Mouse (Mus musculus) neural tube, embryonic 12.5 days (tissue): ENCODE data around the gene Bcl7c. TPM values are rescaled to one million over a fixed set of nuclear protein-coding genes. Genes with fewer than 3 reads are reported as not detected.
A peak's percentile ranks its signal among the peaks of the same experiment; 100 is the strongest.
"Not testable (repeated sequence)": the region's sequence is repeated elsewhere in the genome, so short reads cannot be mapped to it uniquely, and the experiment has no call there.

Experiments
- ATAC-seq: fragments of 200-750 bp; cut with Nextera tagmentation; 2 replicates; pipeline ENCODE4 v1.8.0; 2017; ENCODE audit warnings: low read depth, mild to moderate bottlenecking, moderate TSS enrichment, moderate library complexity; ENCODE audit not compliant: low FRiP score
- H3K27ac ChIP-seq: fragments of 300-500 bp; sonication (generic); 2 replicates; pipeline ENCODE4 v1.5.1; 2016
- H3K27me3 ChIP-seq: fragments of 300-500 bp; sonication (generic); replicated peaks from 2 replicates; pipeline ENCODE4 v1.6.1; 2016; ENCODE audit warnings: mild to moderate bottlenecking
- H3K36me3 ChIP-seq: fragments of 300-500 bp; sonication (generic); 2 replicates; pipeline ENCODE4 v1.6.1; 2016; ENCODE audit warnings: mild to moderate bottlenecking
- H3K4me1 ChIP-seq: fragments of 300-500 bp; sonication (generic); 2 replicates; pipeline ENCODE4 v1.6.1; 2016
- H3K4me2 ChIP-seq: fragments of 300-500 bp; sonication (generic); replicated peaks from 2 replicates; pipeline ENCODE4 v1.6.1; 2016; ENCODE audit warnings: mild to moderate bottlenecking
- H3K4me3 ChIP-seq: fragments of 300-500 bp; sonication (generic); 2 replicates; pipeline ENCODE4 v1.5.1; 2016
- H3K9ac ChIP-seq: fragments of 300-500 bp; sonication (generic); 2 replicates; pipeline ENCODE4 v1.6.1; 2016; ENCODE audit warnings: mild to moderate bottlenecking
- H3K9me3 ChIP-seq: fragments of 300-500 bp; sonication (generic); 2 replicates; pipeline ENCODE4 v1.6.1; 2016; ENCODE audit warnings: mild to moderate bottlenecking
- WGBS: fragments of 180-500 bp; shearing (Covaris S2); methylation state at CpG from one replicate; pipeline ENCODE4 v1.1.7; 2016; 5-methylcytosine and 5-hydroxymethylcytosine counted together
- polyA plus RNA-seq: library from polyadenylated mRNA; unstranded; fragments of >200 nt; fragmentation: Nextera tagmentation; extraction: Ambion mirVana; gene quantifications from 2 replicates; pipeline ENCODE4 v1.2.1, GENCODE M21; 2016

The Bcl7c gene
- polyA plus RNA-seq, 1 experiment from 2014 or later: 71.1 TPM

DNA sequence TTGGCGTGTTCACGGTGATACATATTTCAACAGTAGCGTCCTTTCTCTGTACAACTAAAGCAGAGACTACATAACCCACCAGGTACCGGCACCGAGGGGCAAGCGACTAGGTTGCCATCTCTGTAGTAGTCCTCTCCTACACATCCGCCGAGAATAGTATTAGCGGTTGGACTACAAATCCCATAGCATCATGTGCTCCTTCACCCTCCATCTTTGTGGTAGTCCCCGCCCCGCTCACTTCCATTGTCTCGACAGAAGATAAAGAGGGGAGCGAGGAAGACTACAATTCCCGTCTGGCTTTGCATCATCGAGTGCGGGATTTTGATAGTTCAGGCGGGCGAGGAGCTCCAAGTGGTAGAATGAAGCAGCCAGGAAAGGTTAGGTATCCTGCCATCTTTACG is 36.5 kb upstream of the Bcl7c start:
- under 1% methylated on average over 19 of the region's 19 CpGs for WGBS
- peak; percentile 89 for ATAC-seq

DNA sequence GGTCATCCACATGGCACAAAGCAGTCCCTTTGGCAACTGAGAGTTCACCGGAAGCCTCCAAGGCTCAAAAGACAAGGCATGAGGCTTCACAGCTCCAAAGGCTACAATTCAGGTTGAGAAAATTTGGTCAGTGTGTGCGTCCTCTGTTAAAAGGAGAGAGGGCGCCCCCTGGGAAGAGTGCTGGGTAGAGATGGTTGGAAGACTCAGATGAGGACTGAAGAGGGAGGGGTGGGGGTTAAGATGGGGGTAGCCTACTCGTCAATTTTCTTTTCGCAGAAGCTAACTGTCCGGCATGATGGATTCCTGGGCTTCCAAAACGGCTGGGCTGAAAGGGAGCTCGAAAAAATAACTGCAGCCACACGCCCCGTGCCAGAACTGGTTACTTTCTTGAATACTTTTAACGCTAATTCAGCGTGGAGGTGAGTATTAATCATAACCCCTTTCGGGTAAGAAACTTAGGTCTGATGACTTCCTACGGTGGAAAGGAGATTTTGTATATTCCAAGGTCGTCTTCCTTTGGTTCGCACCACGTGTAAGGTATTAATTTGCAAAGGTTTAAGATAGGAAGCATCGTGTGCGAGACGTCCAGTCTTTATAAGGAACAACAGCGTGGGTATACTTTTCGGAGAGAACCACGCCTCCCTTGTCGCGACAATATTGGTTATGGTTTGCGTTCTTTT is 35.8 kb upstream of the Bcl7c start, which contains the start of gene Fbxl19:
Gene Fbxl19 (plus strand): TSS at position 178 of the 680 bp plus-strand sequence.
- H3K4me2 ChIP-seq: peak within 1 kb of the TSS; percentile 91
- no peaks in the 10 kb centered on the region for H3K27me3 ChIP-seq
- no peaks in the 10 kb centered on the region for H3K9me3 ChIP-seq
- ATAC-seq: no peak
- WGBS: 1% methylated on average over 26 of the region's 26 CpGs
- H3K36me3 ChIP-seq: peaks cover 18% of the 10 kb centered on the region
- H3K9ac ChIP-seq: peak within 1 kb of the TSS; percentile 93; the same call in 1 of the 2 replicates
- H3K4me3 ChIP-seq: peak within 1 kb of the TSS; percentile 94
- peaks cover 24% of the 10 kb centered on the region for H3K4me1 ChIP-seq
- peak within 1 kb of the TSS; percentile 64 for H3K27ac ChIP-seq

More for the DNA sequence above, 36.5 kb upstream of the Bcl7c start:
- Histone ChIP-seq H3K4me1 (peaks cover 24% of the 10 kb centered on the region), H3K27me3 (no peaks in the 10 kb centered on the region), H3K27ac (peak overlapping the region; percentile 64), H3K9me3 (no peaks in the 10 kb centered on the region), H3K36me3 (peaks cover 26% of the 10 kb centered on the region), H3K4me2 (peak overlapping the region; percentile 91), H3K4me3 (peak overlapping the region; percentile 94), H3K9ac (peak overlapping the region; percentile 93; the same call in 1 of the 2 replicates)

DNA sequence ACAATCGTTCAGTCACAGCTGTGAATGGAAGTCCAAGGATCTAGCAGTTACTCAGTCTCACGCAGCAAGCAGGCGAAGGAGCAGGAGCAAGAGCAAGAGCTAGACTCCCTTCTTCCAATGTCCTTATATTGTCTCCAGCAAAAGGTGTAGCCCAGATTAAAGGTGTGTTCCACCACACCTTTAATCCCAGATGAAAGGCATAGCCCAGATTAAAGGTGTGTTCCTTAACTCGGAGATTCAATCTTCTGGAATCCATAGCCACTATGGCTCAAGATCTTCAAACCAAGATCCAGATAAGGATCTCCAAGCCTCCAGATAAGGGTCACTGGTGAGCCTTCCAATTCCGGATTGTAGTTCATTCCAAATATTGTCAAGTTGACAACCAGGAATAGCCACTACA is 23.3 kb upstream of the Bcl7c start, which contains the start of gene Ctf2:
Gene Ctf2 (minus strand): TSS at position 101 of the 400 bp plus-strand sequence.
- H3K4me1 ChIP-seq, H3K27ac ChIP-seq, H3K9ac ChIP-seq, H3K27me3 ChIP-seq, ATAC-seq, H3K4me3 ChIP-seq, H3K9me3 ChIP-seq, H3K4me2 ChIP-seq, H3K36me3 ChIP-seq: not testable (repeated sequence)
- no CpG with 5 or more reads among the region's 5 CpGs for WGBS

DNA sequence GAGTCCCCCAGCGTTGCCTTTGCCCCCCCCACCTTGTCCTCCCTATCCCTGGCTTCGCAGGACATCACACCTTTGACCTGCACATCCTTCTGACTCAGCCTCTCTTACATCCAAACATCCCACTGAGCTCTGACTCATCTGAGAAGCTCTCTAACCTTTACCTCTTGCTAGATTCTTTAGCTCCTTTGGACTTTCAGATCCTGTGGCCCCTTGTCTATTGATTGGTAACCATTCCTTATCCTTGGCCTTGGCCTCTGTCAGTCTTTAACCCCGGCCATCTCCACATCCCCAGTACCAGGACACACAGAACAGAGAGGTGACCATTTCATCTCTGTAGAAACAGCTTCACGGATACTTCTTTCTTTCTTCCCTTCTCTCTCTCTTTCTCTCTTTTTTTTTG is 21.4 kb upstream of the Bcl7c start:
- Histone ChIP-seq H3K4me2 (no peak overlapping the region), H3K9me3 (no peaks in the 10 kb centered on the region), H3K4me1 (no peaks in the 10 kb centered on the region), H3K4me3 (no peak overlapping the region), H3K36me3 (no peaks in the 10 kb centered on the region), H3K27ac (no peak overlapping the region), H3K27me3 (no peaks in the 10 kb centered on the region), H3K9ac (no peak overlapping the region)
- 76% methylated on average over 4 of the region's 4 CpGs for WGBS
- no peak for ATAC-seq

DNA sequence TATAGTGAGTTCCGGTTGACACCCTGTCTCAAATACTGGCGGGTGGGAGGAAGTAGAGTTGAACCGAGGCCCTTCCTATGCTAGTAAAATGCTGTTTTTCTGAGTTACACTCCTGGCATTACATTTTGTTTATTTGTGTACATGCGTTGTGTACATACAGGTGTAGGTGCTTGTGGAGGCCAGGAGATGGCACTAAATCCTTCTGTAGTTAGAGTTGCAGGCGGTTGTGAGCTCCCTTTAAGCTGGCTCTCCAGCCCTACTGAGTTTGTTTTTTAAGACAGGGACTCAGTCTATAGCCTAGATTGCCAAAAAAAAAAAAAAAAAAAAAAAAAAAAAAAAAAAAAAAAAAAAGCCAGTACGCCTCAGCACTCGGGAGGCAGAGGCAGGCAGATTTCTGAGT is 19.2 kb upstream of the Bcl7c start:
- Histone ChIP-seq H3K9ac (no peak overlapping the region), H3K27me3 (no peaks in the 10 kb centered on the region), H3K4me1 (no peaks in the 10 kb centered on the region), H3K4me2 (no peak overlapping the region), H3K9me3 (no peaks in the 10 kb centered on the region), H3K27ac (no peak overlapping the region), H3K36me3 (no peaks in the 10 kb centered on the region), H3K4me3 (no peak overlapping the region)
- 83% methylated on average over 7 of the region's 7 CpGs for WGBS
- no peak for ATAC-seq

DNA sequence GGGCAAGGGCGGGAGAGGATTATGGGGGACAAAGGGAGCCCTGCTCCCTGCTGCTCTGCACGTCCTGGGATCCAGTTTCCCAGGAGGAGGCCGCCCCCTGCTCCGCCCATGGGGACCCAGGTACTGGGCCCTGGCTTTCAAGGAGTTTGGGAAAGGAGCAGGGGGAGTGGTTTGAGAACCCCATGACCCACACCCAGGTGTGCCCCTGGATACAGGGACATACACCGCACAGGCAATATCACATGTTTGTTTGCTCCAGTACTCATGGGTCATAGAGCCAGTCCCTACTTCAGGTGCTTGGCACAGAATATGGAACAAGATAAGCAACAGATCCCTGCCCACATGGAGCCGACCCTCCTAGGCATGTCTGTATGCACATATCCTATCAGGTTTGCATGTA is 17.2 kb upstream of the Bcl7c start:
- H3K27ac ChIP-seq: no peak overlapping the region
- no peaks in the 10 kb centered on the region for H3K4me1 ChIP-seq
- no peak overlapping the region for H3K4me3 ChIP-seq
- no peaks in the 10 kb centered on the region for H3K27me3 ChIP-seq
- H3K9me3 ChIP-seq: no peaks in the 10 kb centered on the region
- ATAC-seq: no peak
- H3K36me3 ChIP-seq: no peaks in the 10 kb centered on the region
- H3K9ac ChIP-seq: no peak overlapping the region
- 61% methylated on average over 6 of the region's 6 CpGs for WGBS
- H3K4me2 ChIP-seq: no peak overlapping the region

DNA sequence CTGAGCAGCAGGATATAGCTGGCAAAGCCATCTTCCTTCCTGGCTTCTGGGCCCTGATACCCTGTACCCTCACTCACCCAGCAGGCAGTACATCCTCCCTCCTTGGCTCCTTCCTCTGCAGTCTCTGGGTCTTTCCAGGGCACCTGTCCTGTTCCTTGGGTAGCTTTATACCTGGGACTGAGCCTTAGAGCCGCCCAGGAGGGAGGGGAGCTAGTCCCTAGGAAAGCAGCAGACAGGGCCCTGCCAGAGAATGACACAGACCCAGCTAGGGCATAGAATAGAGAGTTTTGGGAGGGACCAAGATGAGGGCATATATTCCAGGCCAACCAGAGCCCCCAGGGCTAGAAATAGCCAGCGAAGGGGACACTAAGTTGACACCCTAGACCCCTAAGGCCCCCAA is 16.8 kb upstream of the Bcl7c start:
- WGBS: 48% methylated on average over 2 of the region's 2 CpGs
- Histone ChIP-seq H3K4me3 (no peak overlapping the region), H3K27me3 (no peaks in the 10 kb centered on the region), H3K36me3 (no peaks in the 10 kb centered on the region), H3K4me2 (no peak overlapping the region), H3K9me3 (no peaks in the 10 kb centered on the region), H3K9ac (no peak overlapping the region), H3K4me1 (no peaks in the 10 kb centered on the region), H3K27ac (no peak overlapping the region)
- no peak for ATAC-seq

DNA sequence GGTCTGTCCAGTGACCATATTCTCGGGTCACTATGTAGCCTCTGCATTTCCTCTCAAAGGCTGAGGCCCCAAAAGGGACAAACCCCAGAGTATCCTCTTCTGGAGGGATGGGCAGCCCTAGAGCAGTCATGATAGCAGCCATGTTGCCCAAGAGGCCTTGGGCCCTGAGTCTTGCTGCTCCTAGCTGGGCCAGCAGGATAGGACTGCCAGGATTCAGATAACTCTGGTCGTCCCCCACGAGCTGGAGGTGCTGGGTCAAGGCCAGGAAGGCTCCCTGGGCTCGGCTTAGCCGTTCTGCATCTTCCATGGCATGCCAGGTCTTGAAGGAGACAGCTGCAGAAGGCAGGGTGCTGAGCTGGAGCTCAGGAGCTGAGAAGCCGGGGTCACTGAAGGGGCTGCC is 10.5 kb upstream of the Bcl7c start:
- Histone ChIP-seq H3K9ac (no peak overlapping the region), H3K36me3 (no peaks in the 10 kb centered on the region), H3K27me3 (0 out of 2 replicates have a peak, but pooled peaks cover 10% of the 10 kb centered on the region), H3K9me3 (no peaks in the 10 kb centered on the region), H3K4me3 (no peak overlapping the region), H3K27ac (no peak overlapping the region), H3K4me1 (peaks cover 6% of the 10 kb centered on the region), H3K4me2 (no peak overlapping the region)
- no peak for ATAC-seq
- 89% methylated on average over 6 of the region's 6 CpGs for WGBS

DNA sequence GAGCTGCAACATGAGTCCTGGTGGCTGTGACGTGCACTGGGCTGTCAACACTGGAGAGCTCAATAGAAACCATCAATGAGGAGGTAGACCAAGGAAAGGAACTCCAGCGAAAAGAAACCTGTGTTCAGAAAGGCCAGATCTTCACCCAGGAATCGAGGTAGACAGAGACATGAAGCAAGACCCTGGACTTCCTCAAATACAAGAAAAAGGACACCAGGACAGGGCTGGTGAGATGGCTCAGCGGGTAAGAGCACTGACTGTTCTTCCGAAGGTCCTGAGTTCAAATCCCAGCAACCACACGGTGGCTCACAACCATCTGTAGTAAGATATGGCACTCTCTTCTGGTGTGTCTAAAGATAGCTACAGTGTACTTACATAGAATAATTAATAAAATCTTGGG is 9.6 kb upstream of the Bcl7c start:
- no peak for ATAC-seq
- H3K36me3 ChIP-seq: no peaks in the 10 kb centered on the region
- H3K4me1 ChIP-seq: peaks cover 6% of the 10 kb centered on the region
- no peak overlapping the region for H3K4me3 ChIP-seq
- no peak overlapping the region for H3K9ac ChIP-seq
- no peaks in the 10 kb centered on the region for H3K9me3 ChIP-seq
- no peak overlapping the region for H3K27ac ChIP-seq
- H3K4me2 ChIP-seq: no peak overlapping the region
- H3K27me3 ChIP-seq: 0 out of 2 replicates have a peak, but pooled peaks cover 10% of the 10 kb centered on the region
- 90% methylated on average over 6 of the region's 6 CpGs for WGBS

DNA sequence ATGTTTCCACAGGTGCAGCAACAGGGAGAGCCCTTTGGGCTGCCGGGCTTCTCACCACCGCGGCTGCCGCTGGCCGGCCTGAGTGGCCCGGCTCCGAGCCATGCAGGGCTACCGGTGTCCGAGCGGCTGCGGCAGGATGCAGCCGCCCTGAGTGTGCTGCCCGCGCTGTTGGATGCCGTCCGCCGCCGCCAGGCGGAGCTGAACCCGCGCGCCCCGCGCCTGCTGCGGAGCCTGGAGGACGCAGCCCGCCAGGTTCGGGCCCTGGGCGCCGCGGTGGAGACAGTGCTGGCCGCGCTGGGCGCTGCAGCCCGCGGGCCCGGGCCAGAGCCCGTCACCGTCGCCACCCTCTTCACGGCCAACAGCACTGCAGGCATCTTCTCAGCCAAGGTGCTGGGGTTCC is 8.3 kb upstream of the Bcl7c start:
- H3K27ac ChIP-seq: no peak overlapping the region
- whole genome bisulfite sequencing: 2% methylated on average over 41 of the region's 41 CpGs
- no peaks in the 10 kb centered on the region for H3K9me3 ChIP-seq
- H3K4me3 ChIP-seq: peak overlapping the region; percentile 34
- H3K4me1 ChIP-seq: peaks cover 14% of the 10 kb centered on the region
- peak overlapping the region; percentile 75 for H3K4me2 ChIP-seq
- no peaks in the 10 kb centered on the region for H3K36me3 ChIP-seq
- peak overlapping the region; percentile 49 for H3K9ac ChIP-seq
- ATAC-seq: peak; percentile 23; the same call in 1 of the 2 replicates
- 0 out of 2 replicates have a peak, but pooled peaks cover 10% of the 10 kb centered on the region for H3K27me3 ChIP-seq

DNA sequence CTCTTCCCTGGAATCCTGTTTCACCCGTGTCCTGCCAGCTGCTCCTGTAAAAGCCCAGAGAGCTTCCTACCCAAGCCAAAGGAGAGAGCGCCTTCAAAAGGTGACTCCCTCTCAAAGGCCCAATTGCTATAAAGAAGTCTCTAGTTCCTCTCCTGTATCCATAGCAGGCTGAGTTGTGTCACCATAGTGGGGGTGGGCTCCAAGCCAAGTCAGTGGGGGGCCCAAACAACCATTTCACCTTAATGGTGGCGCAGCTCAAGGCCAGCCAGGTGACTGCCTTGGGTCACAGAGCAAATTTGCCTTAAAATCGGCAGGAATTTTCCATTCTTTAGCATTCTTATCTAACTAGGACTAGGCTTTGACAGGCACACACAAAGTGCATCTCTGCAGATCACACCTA is 6.1 kb upstream of the Bcl7c start:
- 0 out of 2 replicates have a peak, but pooled peaks cover 10% of the 10 kb centered on the region for H3K27me3 ChIP-seq
- WGBS: 85% methylated on average over 4 of the region's 4 CpGs
- H3K36me3 ChIP-seq: no peaks in the 10 kb centered on the region
- no peak overlapping the region for H3K27ac ChIP-seq
- no peak overlapping the region for H3K4me2 ChIP-seq
- no peak overlapping the region for H3K9ac ChIP-seq
- H3K9me3 ChIP-seq: no peaks in the 10 kb centered on the region
- peaks cover 16% of the 10 kb centered on the region for H3K4me1 ChIP-seq
- no peak overlapping the region for H3K4me3 ChIP-seq
- no peak for ATAC-seq

DNA sequence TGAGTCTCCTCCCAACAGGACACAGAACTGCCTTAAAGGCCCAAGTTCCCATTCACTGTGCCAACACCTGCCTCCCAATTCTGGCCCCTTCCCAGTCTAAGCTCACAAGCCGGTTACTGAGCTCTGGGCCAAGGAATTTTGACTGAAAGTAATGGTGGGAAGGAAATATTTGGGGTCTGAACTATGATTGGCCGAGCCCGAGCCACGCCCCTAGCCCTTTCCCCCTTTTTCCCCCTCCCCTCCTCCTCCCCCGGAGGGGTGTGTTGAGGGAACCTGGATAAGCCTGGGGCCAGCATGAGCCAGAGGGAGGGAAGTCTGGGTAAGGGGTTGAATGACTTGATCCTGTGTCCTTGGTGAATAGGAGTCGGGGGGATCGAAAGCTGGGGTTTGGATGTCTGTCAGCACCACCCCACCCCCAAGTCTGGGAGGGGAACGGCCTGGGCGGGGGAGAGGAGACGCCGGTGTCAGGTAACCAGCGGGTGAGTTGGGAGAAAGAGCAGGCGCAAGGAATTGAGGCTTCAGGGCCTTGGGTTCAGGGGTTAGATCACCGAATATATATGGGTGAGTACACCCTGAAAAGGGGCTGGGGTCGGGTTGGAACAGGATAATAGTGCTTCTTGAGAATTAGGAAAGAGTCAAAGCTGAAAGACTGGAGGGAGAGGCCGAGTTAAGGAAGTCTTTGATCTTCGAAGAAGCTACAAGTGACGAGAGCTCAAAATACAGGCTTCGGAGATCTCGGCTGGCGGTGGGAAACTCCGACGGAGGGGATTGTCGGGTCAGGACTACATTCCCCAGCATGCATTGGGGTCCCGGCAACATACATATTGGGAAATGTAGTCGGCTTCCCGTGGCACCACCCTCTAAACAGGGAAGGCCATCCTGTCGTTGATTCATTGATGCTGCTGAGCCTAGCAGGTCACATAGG is 4.0 kb upstream of the Bcl7c start, which contains the start of gene Ctf1:
Gene Ctf1 (plus strand): TSS at position 276 of the 925 bp plus-strand sequence.
- WGBS: 1% methylated on average over 28 of the region's 28 CpGs
- Histone ChIP-seq H3K27ac (no peak within 1 kb of the TSS; the same call in 1 of the 2 replicates), H3K27me3 (0 out of 2 replicates have a peak, but pooled peaks cover 10% of the 10 kb centered on the region), H3K4me2 (peak within 1 kb of the TSS; percentile 65), H3K9ac (peak within 1 kb of the TSS; percentile 26; the same call in 1 of the 2 replicates), H3K4me1 (peaks cover 24% of the 10 kb centered on the region), H3K36me3 (no peaks in the 10 kb centered on the region), H3K4me3 (peak within 1 kb of the TSS; percentile 27), H3K9me3 (no peaks in the 10 kb centered on the region)
- ATAC-seq: peak; percentile 31
